Mouse (Mus musculus) erythroblast, embryonic 14.5 days (primary cell): ENCODE data around the gene Hephl1.

Source experiments
- GATA1 ChIP-seq: IDR thresholded peaks from 2 replicates; pipeline ENCODE4 v1.6.1; 2012; ENCODE audit warnings: low read length, inconsistent platforms, mixed read lengths
- TAL1 ChIP-seq: IDR thresholded peaks from 3 replicates; pipeline ENCODE4 v1.6.1; 2012; ENCODE audit warnings: low read length, inconsistent platforms, mixed read lengths

- TF ChIP-seq TAL1 (no peak), GATA1 (no peak)
Observed at GRCm38 (mm10) chr9:15095206-15095605, 16.7 kb downstream of the Hephl1 start.
